Mouse (Mus musculus) midbrain, embryonic 12.5 days (tissue): ENCODE measurements around the gene Fbrsl1. TPM values are rescaled to one million over a fixed set of nuclear protein-coding genes. Genes with fewer than 3 reads are reported as not detected.
A peak's percentile ranks its signal among the peaks of the same experiment; 100 is the strongest.

ENCODE experiments used
- ATAC-seq: fragments of 200-750 bp; cut with Nextera tagmentation; 2 replicates; pipeline ENCODE4 v1.8.0; 2017; ENCODE audit warnings: low read depth, moderate TSS enrichment, moderate library complexity; ENCODE audit not compliant: low FRiP score
- H3K27ac ChIP-seq: fragments of 300-500 bp; sonication (generic); replicated peaks from 2 replicates; pipeline ENCODE4 v1.5.1; 2016; ENCODE audit warnings: mild to moderate bottlenecking
- H3K27me3 ChIP-seq: fragments of 300-500 bp; sonication (generic); 2 replicates; pipeline ENCODE4 v1.6.1; 2016; ENCODE audit warnings: mild to moderate bottlenecking
- H3K36me3 ChIP-seq: fragments of 300-500 bp; sonication (generic); 2 replicates; pipeline ENCODE4 v1.6.1; 2016
- H3K4me1 ChIP-seq: fragments of 300-500 bp; sonication (generic); 2 replicates; pipeline ENCODE4 v1.6.1; 2016
- H3K4me2 ChIP-seq: fragments of 300-500 bp; sonication (generic); replicated peaks from 2 replicates; pipeline ENCODE4 v1.6.1; 2016; ENCODE audit warnings: mild to moderate bottlenecking, moderate library complexity
- H3K4me3 ChIP-seq: fragments of 300-500 bp; sonication (generic); 2 replicates; pipeline ENCODE4 v1.5.1; 2016; ENCODE audit warnings: mild to moderate bottlenecking
- H3K9ac ChIP-seq: fragments of 300-500 bp; sonication (generic); replicated peaks from 2 replicates; pipeline ENCODE4 v1.6.1; 2016; ENCODE audit warnings: mild to moderate bottlenecking, moderate library complexity
- H3K9me3 ChIP-seq: fragments of 300-500 bp; sonication (generic); 2 replicates; pipeline ENCODE4 v1.6.1; 2016; ENCODE audit warnings: mild to moderate bottlenecking
- WGBS: fragments of 180-500 bp; shearing (Covaris S2); methylation state at CpG from one replicate; pipeline ENCODE4 v1.1.7; 2016; 5-methylcytosine and 5-hydroxymethylcytosine counted together
- polyA plus RNA-seq: library from polyadenylated mRNA; unstranded; fragments of >200 nt; fragmentation: Nextera tagmentation; extraction: Ambion mirVana; gene quantifications from 2 replicates; pipeline ENCODE4 v1.2.1, GENCODE M21; 2016

Gene Fbrsl1
- polyA plus RNA-seq, 1 experiment from 2014 or later: 23.8 TPM

DNA sequence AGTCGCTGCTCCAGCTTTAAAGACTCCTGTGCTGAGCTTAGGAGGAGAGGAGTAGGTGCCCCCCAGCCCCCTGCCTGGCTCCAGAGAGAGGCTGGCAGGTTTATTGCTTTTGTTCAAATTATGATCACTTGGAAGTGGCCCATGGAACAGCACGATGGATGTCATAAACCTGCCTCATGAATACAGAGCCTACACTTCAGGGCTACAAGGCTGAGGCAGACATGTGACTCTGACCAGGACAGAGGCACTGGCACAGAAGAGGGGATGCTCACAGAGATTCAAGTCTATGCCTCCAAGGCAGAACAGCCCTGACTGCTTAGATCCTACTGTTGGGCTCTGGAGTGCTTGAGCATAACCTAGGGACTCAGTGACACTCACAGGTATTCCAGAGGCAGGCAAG, 39.3 kb downstream of the Fbrsl1 start:
- WGBS: 93% methylated on average over 2 of the region's 2 CpGs
- no peaks in the 10 kb centered on the region for H3K9me3 ChIP-seq
- no peak for ATAC-seq

GRCm38 (mm10) chr5:110406065-110406714, 42.1 kb downstream of the Fbrsl1 start:
- Histone ChIP-seq H3K4me1 (peaks cover 19% of the 10 kb centered on the region), H3K4me3 (no peak overlapping the region), H3K9ac (no peak overlapping the region), H3K4me2 (no peak overlapping the region), H3K27ac (peak overlapping the region; percentile 76), H3K27me3 (no peaks in the 10 kb centered on the region), H3K36me3 (no peaks in the 10 kb centered on the region), H3K9me3 (no peaks in the 10 kb centered on the region)
- 56% methylated on average over 8 of the region's 8 CpGs for WGBS
- peak; percentile 59 for ATAC-seq

More for the DNA sequence above, 39.3 kb downstream of the Fbrsl1 start:
- no peak overlapping the region for H3K27ac ChIP-seq
- H3K4me2 ChIP-seq: no peak overlapping the region
- H3K27me3 ChIP-seq: no peaks in the 10 kb centered on the region
- peaks cover 28% of the 10 kb centered on the region for H3K4me1 ChIP-seq
- H3K4me3 ChIP-seq: no peak overlapping the region
- H3K9ac ChIP-seq: no peak overlapping the region
- H3K36me3 ChIP-seq: no peaks in the 10 kb centered on the region

DNA sequence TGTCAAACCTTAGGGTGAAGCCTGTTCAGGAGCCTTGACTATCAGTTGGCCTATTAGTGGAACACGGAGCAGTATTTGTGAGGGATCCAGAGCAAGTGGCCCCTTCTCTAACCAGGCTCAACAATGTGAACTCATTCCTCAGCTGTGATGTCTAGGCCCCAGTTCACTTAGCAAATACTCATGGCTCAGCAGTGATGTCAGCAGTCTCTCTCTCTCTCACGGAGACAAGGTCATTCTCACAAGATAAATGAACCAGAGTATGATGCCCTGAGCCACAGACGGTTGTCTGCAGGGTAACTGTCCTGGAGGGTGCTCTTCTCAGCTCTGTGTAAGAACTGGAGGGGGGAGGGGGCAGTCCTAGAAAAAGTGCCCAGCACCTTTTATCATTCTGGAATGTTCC, 44.4 kb downstream of the Fbrsl1 start:
- Histone ChIP-seq H3K27me3 (no peaks in the 10 kb centered on the region), H3K9ac (no peak overlapping the region), H3K4me1 (peaks cover 19% of the 10 kb centered on the region), H3K4me3 (no peak overlapping the region), H3K36me3 (no peaks in the 10 kb centered on the region), H3K9me3 (no peaks in the 10 kb centered on the region), H3K27ac (no peak overlapping the region), H3K4me2 (no peak overlapping the region)
- ATAC-seq: no peak
- WGBS: 73% methylated on average over 3 of the region's 3 CpGs

- WGBS: 95% methylated on average over 2 of the region's 2 CpGs
- Histone ChIP-seq H3K36me3 (no peaks in the 10 kb centered on the region), H3K9ac (no peak overlapping the region), H3K4me3 (no peak overlapping the region), H3K27me3 (no peaks in the 10 kb centered on the region), H3K9me3 (no peaks in the 10 kb centered on the region), H3K4me1 (peaks cover 19% of the 10 kb centered on the region), H3K4me2 (no peak overlapping the region), H3K27ac (no peak overlapping the region)
- no peak for ATAC-seq
Measured at GRCm38 (mm10) chr5:110402557-110402956, 45.7 kb downstream of the Fbrsl1 start.

DNA sequence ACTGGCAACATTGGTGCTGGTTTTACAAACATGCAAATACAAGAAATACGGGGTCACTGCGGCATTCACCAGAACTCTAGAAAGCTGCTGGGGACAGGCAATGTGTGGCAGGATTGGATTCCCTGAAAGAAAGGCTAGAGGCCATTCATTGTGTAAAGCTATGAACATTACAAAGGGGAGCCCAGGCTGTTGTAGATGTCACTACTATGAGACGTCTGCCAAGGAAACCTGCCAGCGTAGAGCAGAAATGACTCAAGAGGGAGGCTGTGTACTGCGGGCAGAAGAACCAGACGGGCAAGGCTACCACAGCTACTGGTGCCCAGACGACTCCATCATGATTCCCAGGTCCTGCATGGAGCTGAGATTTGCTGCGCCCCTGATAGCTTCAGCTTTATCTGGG, 47.2 kb downstream of the Fbrsl1 start:
- Histone ChIP-seq H3K4me2 (no peak overlapping the region), H3K27me3 (no peaks in the 10 kb centered on the region), H3K4me1 (peaks cover 6% of the 10 kb centered on the region), H3K27ac (no peak overlapping the region), H3K9me3 (no peaks in the 10 kb centered on the region), H3K36me3 (no peaks in the 10 kb centered on the region), H3K4me3 (no peak overlapping the region), H3K9ac (no peak overlapping the region)
- no peak for ATAC-seq
- WGBS: 89% methylated on average over 8 of the region's 8 CpGs

DNA sequence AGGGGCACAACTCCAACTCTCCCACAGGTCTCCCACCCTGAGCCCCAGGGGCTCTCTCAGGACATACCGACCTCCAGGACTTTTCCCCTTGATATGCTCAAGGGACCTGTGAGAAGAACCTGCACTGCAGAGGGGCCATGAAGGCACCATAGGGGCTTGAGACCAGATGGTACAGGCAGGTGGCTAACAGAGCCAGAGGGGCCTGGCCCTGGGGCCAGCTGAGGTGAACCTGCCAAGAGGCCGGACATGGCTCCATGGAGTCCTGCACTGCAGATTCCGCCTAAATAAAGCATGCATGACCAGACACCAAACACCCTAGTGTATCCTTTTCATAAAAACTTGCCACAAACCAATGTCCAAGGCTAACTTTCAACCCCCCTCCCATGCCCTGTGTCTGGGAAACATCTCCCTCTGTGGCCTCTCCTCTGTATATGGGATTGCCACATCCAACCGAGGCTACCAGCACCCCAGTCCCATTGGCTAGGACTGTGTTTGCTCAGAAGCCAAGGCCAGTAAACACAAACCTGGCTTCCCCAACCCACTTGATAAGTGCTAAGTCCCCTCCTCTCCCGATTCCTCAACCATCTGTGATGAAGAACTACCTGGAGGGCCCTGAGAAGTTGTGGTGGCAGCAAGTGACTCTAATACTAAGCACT, 53.2 kb downstream of the Fbrsl1 start:
- Histone ChIP-seq H3K9me3 (no peaks in the 10 kb centered on the region), H3K27ac (no peak overlapping the region), H3K4me3 (no peak overlapping the region), H3K4me2 (no peak overlapping the region), H3K9ac (no peak overlapping the region), H3K36me3 (no peaks in the 10 kb centered on the region), H3K27me3 (no peaks in the 10 kb centered on the region), H3K4me1 (0 out of 2 replicates have a peak, but pooled peaks cover 2% of the 10 kb centered on the region)
- no peak for ATAC-seq
- WGBS: 85% methylated on average over 5 of the region's 5 CpGs

- no peaks in the 10 kb centered on the region for H3K36me3 ChIP-seq
- peaks cover 3% of the 10 kb centered on the region; the same call in 1 of the 2 replicates for H3K4me1 ChIP-seq
- no peak overlapping the region for H3K9ac ChIP-seq
- H3K27ac ChIP-seq: no peak overlapping the region
- H3K4me3 ChIP-seq: no peak overlapping the region
- 76% methylated on average over 5 of the region's 5 CpGs for WGBS
- no peaks in the 10 kb centered on the region for H3K9me3 ChIP-seq
- H3K27me3 ChIP-seq: peaks cover 7% of the 10 kb centered on the region
- no peak overlapping the region for H3K4me2 ChIP-seq
- no peak for ATAC-seq
Measured at GRCm38 (mm10) chr5:110392727-110393126, 55.6 kb downstream of the Fbrsl1 start.

- Histone ChIP-seq H3K27me3 (peaks cover 27% of the 10 kb centered on the region), H3K36me3 (no peaks in the 10 kb centered on the region), H3K27ac (no peak overlapping the region), H3K4me2 (no peak overlapping the region), H3K4me3 (no peak overlapping the region), H3K4me1 (peaks cover 14% of the 10 kb centered on the region), H3K9ac (no peak overlapping the region), H3K9me3 (no peaks in the 10 kb centered on the region)
- WGBS: 94% methylated on average over 4 of the region's 4 CpGs
- no peak for ATAC-seq
Measured at GRCm38 (mm10) chr5:110390631-110391030, 57.7 kb downstream of the Fbrsl1 start.

DNA sequence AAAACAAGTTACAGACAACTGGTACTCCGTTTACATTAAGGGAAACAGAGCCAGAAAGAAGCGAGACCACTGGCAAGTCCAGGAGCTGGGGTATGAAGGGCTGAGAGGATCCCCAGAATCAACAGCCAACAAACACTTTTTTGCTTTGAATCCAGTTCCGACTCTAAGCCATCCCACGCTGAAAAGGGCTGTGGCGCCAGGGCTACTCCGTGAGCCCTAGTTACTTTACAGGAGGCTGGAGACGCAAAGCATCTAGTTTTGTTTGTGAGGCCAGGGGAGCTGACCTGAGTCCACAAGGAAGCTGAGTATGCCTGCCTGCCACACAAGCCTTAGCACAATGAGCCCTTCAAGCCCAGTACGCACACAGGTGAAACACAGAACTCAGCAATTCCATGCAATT, 61.0 kb downstream of the Fbrsl1 start:
- H3K27ac ChIP-seq: 0 out of 2 replicates have a peak overlapping the region, but pooled peaks have one; percentile 61
- H3K4me2 ChIP-seq: peak overlapping the region; percentile 60

GRCm38 (mm10) chr5:110386371-110387330, 61.7 kb downstream of the Fbrsl1 start:
- Histone ChIP-seq H3K36me3 (0 out of 2 replicates have a peak, but pooled peaks cover 6% of the 10 kb centered on the region), H3K27me3 (peaks cover 32% of the 10 kb centered on the region), H3K4me3 (peak overlapping the region; percentile 68), H3K4me2 (peak overlapping the region; percentile 60), H3K9me3 (no peaks in the 10 kb centered on the region), H3K9ac (peak overlapping the region; percentile 65), H3K27ac (peak overlapping the region; percentile 61), H3K4me1 (peaks cover 31% of the 10 kb centered on the region)
- WGBS: under 1% methylated on average over 90 of the region's 90 CpGs
- peak; percentile 87 for ATAC-seq

More for the DNA sequence above, 61.0 kb downstream of the Fbrsl1 start:
- ATAC-seq: no peak
- Histone ChIP-seq H3K4me3 (peak overlapping the region; percentile 68), H3K9ac (peak overlapping the region; percentile 65), H3K4me1 (peaks cover 31% of the 10 kb centered on the region), H3K9me3 (no peaks in the 10 kb centered on the region), H3K36me3 (0 out of 2 replicates have a peak, but pooled peaks cover 6% of the 10 kb centered on the region), H3K27me3 (peaks cover 32% of the 10 kb centered on the region)
- WGBS: 10% methylated on average over 8 of the region's 8 CpGs

GRCm38 (mm10) chr5:110385263-110385662, 63.0 kb downstream of the Fbrsl1 start:
- 0 out of 2 replicates have a peak, but pooled peaks cover 12% of the 10 kb centered on the region for H3K36me3 ChIP-seq
- H3K4me1 ChIP-seq: peaks cover 31% of the 10 kb centered on the region
- no peak overlapping the region for H3K27ac ChIP-seq
- ATAC-seq: no peak
- peak overlapping the region; percentile 60 for H3K4me2 ChIP-seq
- H3K4me3 ChIP-seq: peak overlapping the region; percentile 68
- 49% methylated on average over 4 of the region's 4 CpGs for WGBS
- H3K9me3 ChIP-seq: no peaks in the 10 kb centered on the region
- peaks cover 32% of the 10 kb centered on the region for H3K27me3 ChIP-seq
- 0 out of 2 replicates have a peak overlapping the region, but pooled peaks have one; percentile 65 for H3K9ac ChIP-seq
